Mouse (Mus musculus) hindbrain, embryonic 13.5 days (tissue): ENCODE measurements around the gene H2-Q10. TPM values are rescaled to one million over a fixed set of nuclear protein-coding genes. Genes with fewer than 3 reads are reported as not detected.
"Not testable (repeated sequence)": the region's sequence is repeated elsewhere in the genome, so short reads cannot be mapped to it uniquely, and the experiment has no call there.

Experiments
- ATAC-seq: fragments of 200-750 bp; cut with Nextera tagmentation; 2 replicates; pipeline ENCODE4 v1.8.0; 2017; ENCODE audit warnings: moderate TSS enrichment; ENCODE audit not compliant: low FRiP score
- H3K27ac ChIP-seq: fragments of 300-500 bp; sonication (generic); 2 replicates; pipeline ENCODE4 v1.5.1; 2015; ENCODE audit warnings: inconsistent platforms, mild to moderate bottlenecking, moderate library complexity
- H3K27me3 ChIP-seq: fragments of 300-500 bp; sonication (generic); 2 replicates; pipeline ENCODE4 v1.6.1; 2015; ENCODE audit warnings: mild to moderate bottlenecking, inconsistent platforms
- H3K36me3 ChIP-seq: fragments of 300-500 bp; sonication (generic); 2 replicates; pipeline ENCODE4 v1.6.1; 2015; ENCODE audit warnings: mild to moderate bottlenecking, inconsistent platforms
- H3K4me1 ChIP-seq: fragments of 300-500 bp; sonication (generic); replicated peaks from 2 replicates; pipeline ENCODE4 v1.6.1; 2015; ENCODE audit warnings: inconsistent platforms
- H3K4me2 ChIP-seq: fragments of 300-500 bp; sonication (generic); 2 replicates; pipeline ENCODE4 v1.6.1; 2015; ENCODE audit warnings: inconsistent platforms, mild to moderate bottlenecking, moderate library complexity
- H3K4me3 ChIP-seq: fragments of 300-500 bp; sonication (generic); 2 replicates; pipeline ENCODE4 v1.5.1; 2015; ENCODE audit warnings: mild to moderate bottlenecking, inconsistent platforms
- H3K9ac ChIP-seq: fragments of 300-500 bp; sonication (generic); 2 replicates; pipeline ENCODE4 v1.6.1; 2015; ENCODE audit warnings: mild to moderate bottlenecking, inconsistent platforms
- H3K9me3 ChIP-seq: fragments of 300-500 bp; sonication (generic); 2 replicates; pipeline ENCODE4 v1.6.1; 2016; ENCODE audit warnings: inconsistent platforms
- WGBS: fragments of 180-500 bp; shearing (Covaris S2); methylation state at CpG from one replicate; pipeline ENCODE4 v1.1.7; 2015; 5-methylcytosine and 5-hydroxymethylcytosine counted together
- polyA plus RNA-seq: library from polyadenylated mRNA; unstranded; fragments of >200 nt; fragmentation: Nextera tagmentation; extraction: Ambion mirVana; gene quantifications from 2 replicates; pipeline ENCODE4 v1.2.1, GENCODE M21; 2015

The H2-Q10 gene
- polyA plus RNA-seq, 1 experiment from 2014 or later, result 0.10 TPM

DNA sequence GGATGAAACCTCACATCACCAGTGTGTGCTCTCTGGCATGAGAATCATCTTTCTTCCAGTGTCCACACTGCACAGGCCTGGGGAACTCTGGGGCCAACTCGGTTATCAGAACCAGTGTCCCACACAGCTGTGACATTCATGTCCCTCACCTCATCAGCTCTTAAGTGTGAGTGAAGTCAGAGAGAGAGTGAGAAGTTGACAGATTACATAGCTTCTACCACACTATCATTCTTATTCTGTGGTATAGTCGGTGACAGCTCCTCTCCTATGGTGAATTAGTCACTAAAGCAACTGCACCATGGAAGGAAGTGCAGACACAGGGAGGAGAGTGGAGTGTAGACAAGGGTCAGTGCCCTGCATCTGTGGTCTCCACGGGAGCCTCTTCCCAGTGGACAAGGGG lies 953 bp upstream of the H2-Q10 start:
- H3K27me3 ChIP-seq, result peaks cover 41% of the 10 kb centered on the region
- H3K36me3 ChIP-seq, H3K27ac ChIP-seq, H3K9me3 ChIP-seq, H3K4me2 ChIP-seq, ATAC-seq, H3K9ac ChIP-seq, H3K4me3 ChIP-seq: not testable (repeated sequence)
- 52% methylated on average over 3 of the region's 3 CpGs for WGBS
- peaks cover 12% of the 10 kb centered on the region for H3K4me1 ChIP-seq

GRCm38 (mm10) chr17:35484066-35484465 lies 14.2 kb downstream of the H2-Q10 start:
- WGBS, result 1% methylated on average over 9 of the region's 9 CpGs
- H3K9ac ChIP-seq, result no peak overlapping the region
- H3K36me3 ChIP-seq, result no peaks in the 10 kb centered on the region
- H3K4me1 ChIP-seq, result 0 out of 2 replicates have a peak, but pooled peaks cover 3% of the 10 kb centered on the region
- H3K4me2 ChIP-seq, result no peak overlapping the region
- no peaks in the 10 kb centered on the region for H3K27me3 ChIP-seq
- no peak for ATAC-seq
- no peak overlapping the region for H3K27ac ChIP-seq
- H3K9me3 ChIP-seq, result no peaks in the 10 kb centered on the region
- H3K4me3 ChIP-seq, result no peak overlapping the region

- peaks cover 7% of the 10 kb centered on the region; the same call in 1 of the 2 replicates for H3K4me1 ChIP-seq
- no peak overlapping the region for H3K27ac ChIP-seq
- 22% methylated on average over 4 of the region's 4 CpGs for WGBS
- no peaks in the 10 kb centered on the region for H3K36me3 ChIP-seq
- no peak overlapping the region for H3K9ac ChIP-seq
- H3K4me3 ChIP-seq, result no peak overlapping the region
- no peak overlapping the region for H3K4me2 ChIP-seq
- no peak for ATAC-seq
- H3K27me3 ChIP-seq, result no peaks in the 10 kb centered on the region
- H3K9me3 ChIP-seq, result no peaks in the 10 kb centered on the region
Measured at GRCm38 (mm10) chr17:35485702-35486101, 15.8 kb downstream of the H2-Q10 start.

DNA sequence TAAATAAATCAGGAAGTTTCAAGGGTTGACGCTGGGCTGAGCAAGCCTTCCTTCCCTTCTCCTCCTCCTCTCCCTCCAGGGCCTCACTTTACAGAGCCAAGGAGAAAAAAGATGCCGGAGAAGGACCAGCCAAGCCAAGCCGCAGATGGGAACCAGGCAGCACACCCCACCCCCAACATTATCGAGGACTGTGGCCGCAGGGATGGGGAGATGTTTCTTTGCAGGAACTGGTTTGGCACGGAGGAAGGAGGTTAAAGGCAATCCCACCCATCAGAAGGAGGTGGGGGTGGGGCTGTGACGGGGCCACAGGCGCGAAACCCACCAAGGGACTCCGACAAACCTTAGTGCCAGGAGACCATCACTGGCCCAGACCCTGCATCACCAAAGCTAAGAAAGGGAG lies 16.8 kb downstream of the H2-Q10 start:
- Histone ChIP-seq H3K27ac (no peak overlapping the region), H3K4me2 (no peak overlapping the region), H3K27me3 (no peaks in the 10 kb centered on the region), H3K4me3 (no peak overlapping the region), H3K9me3 (no peaks in the 10 kb centered on the region), H3K4me1 (peaks cover 7% of the 10 kb centered on the region; the same call in 1 of the 2 replicates), H3K36me3 (no peaks in the 10 kb centered on the region), H3K9ac (no peak overlapping the region)
- ATAC-seq, result no peak
- WGBS, result 65% methylated on average over 10 of the region's 10 CpGs

- H3K4me3 ChIP-seq, result no peak overlapping the region
- H3K36me3 ChIP-seq, result no peaks in the 10 kb centered on the region
- peaks cover 7% of the 10 kb centered on the region; the same call in 1 of the 2 replicates for H3K4me1 ChIP-seq
- H3K4me2 ChIP-seq, result no peak overlapping the region
- whole genome bisulfite sequencing, result 100% methylated on average over 2 of the region's 2 CpGs
- no peak overlapping the region for H3K27ac ChIP-seq
- no peak for ATAC-seq
- H3K9ac ChIP-seq, result no peak overlapping the region
- H3K27me3 ChIP-seq, result no peaks in the 10 kb centered on the region
- no peaks in the 10 kb centered on the region for H3K9me3 ChIP-seq
Measured at GRCm38 (mm10) chr17:35488041-35488440, 18.2 kb downstream of the H2-Q10 start.

DNA sequence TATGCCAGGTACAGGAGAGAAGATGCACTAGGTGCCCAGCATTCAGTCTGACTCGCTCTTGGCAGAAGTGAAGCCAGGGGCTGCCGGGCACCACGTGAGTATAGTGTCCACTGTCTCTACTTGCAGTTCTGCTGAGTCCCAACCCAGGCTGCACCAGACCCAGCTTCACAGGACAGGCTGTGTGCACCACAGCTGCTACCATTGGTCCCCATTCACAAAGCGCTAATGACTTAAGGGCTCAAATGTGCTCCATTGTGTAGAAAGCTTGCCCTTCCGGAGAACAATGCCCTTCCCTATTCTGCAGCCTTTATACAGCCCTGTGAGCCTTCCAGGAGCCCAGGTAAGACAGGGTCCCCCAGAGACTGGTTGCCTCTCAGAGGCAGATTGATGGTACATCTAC lies 20.4 kb downstream of the H2-Q10 start:
- Histone ChIP-seq H3K4me1 (peaks cover 7% of the 10 kb centered on the region; the same call in 1 of the 2 replicates), H3K9ac (no peak overlapping the region), H3K9me3 (no peaks in the 10 kb centered on the region), H3K4me2 (no peak overlapping the region), H3K27ac (0 out of 2 replicates have a peak overlapping the region, but pooled peaks have one; percentile 0), H3K36me3 (no peaks in the 10 kb centered on the region), H3K4me3 (no peak overlapping the region), H3K27me3 (no peaks in the 10 kb centered on the region)
- ATAC-seq, result no peak
- 53% methylated on average over 5 of the region's 5 CpGs for WGBS

DNA sequence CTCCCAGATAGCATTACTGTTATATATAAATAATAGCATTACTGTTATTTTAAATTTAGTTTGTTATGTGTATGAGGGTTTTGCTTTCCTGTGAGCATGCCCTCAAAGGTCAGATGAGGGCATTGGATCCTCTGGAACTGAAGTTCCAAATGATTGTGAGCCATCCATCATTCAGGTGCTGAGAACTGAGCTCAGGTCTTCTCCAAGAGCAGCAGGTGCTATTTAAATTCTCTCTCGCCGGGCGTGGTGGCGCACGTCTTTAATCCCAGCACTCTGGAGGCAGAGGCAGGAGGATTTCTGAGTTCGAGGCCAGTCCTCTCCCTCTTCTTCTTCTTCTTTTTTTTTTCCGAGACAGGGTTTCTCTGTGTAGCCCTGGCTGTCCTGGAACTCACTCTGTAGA lies 27.2 kb downstream of the H2-Q10 start:
- H3K4me2 ChIP-seq, result no peak overlapping the region
- no peak for ATAC-seq
- no peaks in the 10 kb centered on the region for H3K27me3 ChIP-seq
- 93% methylated on average over 7 of the region's 7 CpGs for whole genome bisulfite sequencing
- H3K27ac ChIP-seq, result no peak overlapping the region
- no peak overlapping the region for H3K4me3 ChIP-seq
- H3K9me3 ChIP-seq, result no peaks in the 10 kb centered on the region
- H3K4me1 ChIP-seq, result no peaks in the 10 kb centered on the region
- H3K36me3 ChIP-seq, result no peaks in the 10 kb centered on the region
- no peak overlapping the region for H3K9ac ChIP-seq

DNA sequence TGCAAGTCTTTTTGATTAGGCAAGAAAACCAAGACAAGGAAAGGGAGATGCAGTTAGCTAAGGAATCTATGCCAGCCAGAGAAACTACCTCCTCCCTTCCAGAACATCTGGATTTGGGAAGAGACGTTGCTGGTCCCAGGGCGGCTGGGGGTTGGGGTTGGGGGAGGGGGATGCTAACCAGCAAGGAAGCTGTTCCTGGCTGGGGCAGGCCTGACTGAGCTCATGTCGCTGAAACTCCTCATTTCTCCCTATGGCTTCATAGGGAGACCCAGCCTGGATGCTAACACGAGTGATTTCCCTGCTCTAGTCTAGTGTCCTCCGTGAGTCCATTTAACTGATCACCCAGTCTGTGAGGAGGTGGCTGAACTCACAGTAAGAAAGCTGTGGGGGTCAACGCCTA lies 32.3 kb downstream of the H2-Q10 start:
- Histone ChIP-seq H3K9me3 (no peaks in the 10 kb centered on the region), H3K4me1 (no peaks in the 10 kb centered on the region)

GRCm38 (mm10) chr17:35502762-35503161 lies 32.9 kb downstream of the H2-Q10 start:
- WGBS, result 42% methylated on average over 5 of the region's 5 CpGs

More for the DNA sequence above, 32.3 kb downstream of the H2-Q10 start:
- Histone ChIP-seq H3K36me3 (no peaks in the 10 kb centered on the region), H3K27ac (no peak overlapping the region), H3K9ac (no peak overlapping the region), H3K27me3 (peaks cover 33% of the 10 kb centered on the region), H3K4me3 (no peak overlapping the region), H3K4me2 (no peak overlapping the region)
- no peak for ATAC-seq
- WGBS, result 5% methylated on average over 6 of the region's 6 CpGs

DNA sequence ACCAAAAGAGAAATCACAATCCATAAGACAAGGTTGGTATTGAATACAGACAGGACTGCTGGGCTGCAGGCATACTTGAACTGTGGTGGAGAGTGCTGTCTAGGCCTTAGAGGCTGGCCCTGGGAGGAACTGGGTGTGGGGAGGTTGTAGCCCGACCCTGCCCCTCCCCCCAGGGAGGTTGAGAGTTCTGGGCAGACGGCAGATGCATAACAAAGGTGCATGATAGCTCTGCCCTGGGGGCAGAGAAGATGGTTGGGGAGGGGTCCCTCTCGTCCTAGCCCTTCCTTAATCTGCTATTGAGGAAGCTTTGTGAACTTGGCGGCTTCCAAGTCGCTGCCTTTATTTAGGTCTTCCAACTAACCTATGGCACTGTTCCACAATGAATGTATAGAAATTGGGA lies 34.0 kb downstream of the H2-Q10 start:
- WGBS, result 23% methylated on average over 5 of the region's 5 CpGs
- no peak for ATAC-seq
- H3K4me2 ChIP-seq, result no peak overlapping the region
- no peak overlapping the region for H3K4me3 ChIP-seq
- no peaks in the 10 kb centered on the region for H3K9me3 ChIP-seq
- H3K36me3 ChIP-seq, result no peaks in the 10 kb centered on the region
- H3K27me3 ChIP-seq, result peaks cover 46% of the 10 kb centered on the region
- no peaks in the 10 kb centered on the region for H3K4me1 ChIP-seq
- H3K27ac ChIP-seq, result no peak overlapping the region
- no peak overlapping the region for H3K9ac ChIP-seq

More at GRCm38 (mm10) chr17:35502762-35503161, 32.9 kb downstream of the H2-Q10 start:
- Histone ChIP-seq H3K9ac (no peak overlapping the region), H3K4me2 (no peak overlapping the region), H3K36me3 (no peaks in the 10 kb centered on the region), H3K4me3 (no peak overlapping the region), H3K27ac (no peak overlapping the region), H3K27me3 (peaks cover 39% of the 10 kb centered on the region), H3K4me1 (no peaks in the 10 kb centered on the region), H3K9me3 (no peaks in the 10 kb centered on the region)
- no peak for ATAC-seq

- no peak overlapping the region for H3K27ac ChIP-seq
- H3K4me1 ChIP-seq, result no peaks in the 10 kb centered on the region
- H3K4me2 ChIP-seq, result no peak overlapping the region
- H3K4me3 ChIP-seq, result no peak overlapping the region
- no peak overlapping the region for H3K9ac ChIP-seq
- H3K9me3 ChIP-seq, result no peaks in the 10 kb centered on the region
- no peaks in the 10 kb centered on the region for H3K36me3 ChIP-seq
- ATAC-seq, result no peak
- 16% methylated on average over 8 of the region's 8 CpGs for WGBS
- peaks cover 54% of the 10 kb centered on the region for H3K27me3 ChIP-seq
Measured at GRCm38 (mm10) chr17:35504628-35505481, 35.0 kb downstream of the H2-Q10 start.

DNA sequence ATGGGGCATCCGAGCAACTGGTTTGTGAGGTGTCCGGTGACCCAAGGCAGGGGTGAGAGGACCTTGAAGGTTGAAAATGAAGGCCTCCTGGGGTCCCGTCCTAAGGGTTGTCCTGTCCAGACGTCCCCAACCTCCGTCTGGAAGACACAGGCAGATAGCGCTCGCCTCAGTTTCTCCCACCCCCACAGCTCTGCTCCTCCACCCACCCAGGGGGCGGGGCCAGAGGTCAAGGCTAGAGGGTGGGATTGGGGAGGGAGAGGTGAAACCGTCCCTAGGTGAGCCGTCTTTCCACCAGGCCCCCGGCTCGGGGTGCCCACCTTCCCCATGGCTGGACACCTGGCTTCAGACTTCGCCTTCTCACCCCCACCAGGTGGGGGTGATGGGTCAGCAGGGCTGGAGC lies 35.9 kb downstream of the H2-Q10 start, which contains the start of gene Pou5f1:
TSS of gene Pou5f1 (plus strand) at position 243 of the 400 bp plus-strand sequence.
- Histone ChIP-seq H3K9ac (no peak within 1 kb of the TSS), H3K4me1 (no peaks in the 10 kb centered on the region), H3K27me3 (peaks cover 54% of the 10 kb centered on the region), H3K4me3 (no peak within 1 kb of the TSS), H3K27ac (no peak within 1 kb of the TSS), H3K36me3 (no peaks in the 10 kb centered on the region), H3K9me3 (no peaks in the 10 kb centered on the region), H3K4me2 (no peak within 1 kb of the TSS)
- 26% methylated on average over 13 of the region's 13 CpGs for WGBS
- ATAC-seq, result no peak

- no peak overlapping the region for H3K9ac ChIP-seq
- peaks cover 54% of the 10 kb centered on the region for H3K27me3 ChIP-seq
- no peaks in the 10 kb centered on the region for H3K9me3 ChIP-seq
- no peaks in the 10 kb centered on the region for H3K36me3 ChIP-seq
- ATAC-seq, result no peak
- WGBS, result 15% methylated on average over 10 of the region's 10 CpGs
- no peak overlapping the region for H3K27ac ChIP-seq
- H3K4me2 ChIP-seq, result no peak overlapping the region
- H3K4me1 ChIP-seq, result no peaks in the 10 kb centered on the region
- no peak overlapping the region for H3K4me3 ChIP-seq
Measured at GRCm38 (mm10) chr17:35506881-35507280, 37.0 kb downstream of the H2-Q10 start.
